Mouse (Mus musculus): ENCODE measurements around the gene Tph1. TPM values are rescaled to one million over a fixed set of nuclear protein-coding genes. Genes with fewer than 3 reads are reported as not detected.
A peak's percentile ranks its signal among the peaks of the same experiment; 100 is the strongest.

Gene Tph1
- 0.28 and 0.32 TPM in 2 replicates for polyA plus RNA-seq (2014; fragmentation: Nextera tagmentation; extraction: Ambion mirVana)

DNA sequence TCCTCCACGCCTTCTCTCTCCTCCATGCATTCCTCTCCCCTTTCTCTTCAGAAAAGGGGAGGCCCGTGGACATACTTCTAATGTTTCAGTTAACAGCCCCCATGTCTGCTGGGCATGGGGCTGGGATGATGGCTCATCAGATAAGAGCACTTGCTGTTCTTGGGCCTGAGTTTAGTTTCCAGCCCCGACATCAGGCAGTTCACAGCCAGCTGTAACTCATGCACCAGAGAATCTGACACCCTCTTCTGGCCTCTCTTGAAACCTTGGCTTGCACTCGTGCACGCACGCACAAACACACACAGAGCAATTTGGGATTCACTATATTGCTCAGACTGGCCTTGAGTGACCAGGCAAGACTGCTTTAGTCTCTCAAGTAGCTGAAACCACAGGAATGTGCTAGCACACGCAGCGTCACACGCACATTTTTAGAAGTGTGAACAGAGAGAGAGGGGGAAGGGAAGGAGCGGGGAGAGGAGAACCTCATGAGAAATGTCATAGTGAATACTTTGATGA is at the start of gene Tph1:
Gene Tph1, minus strand, starts transcription at position 378 of the 513 bp plus-strand sequence.
- Histone ChIP-seq H3K4me1 (ENCODE audit: control insufficient read depth, insufficient read depth, low read length) (no peaks in the 10 kb centered on the region), H3K9me3 (ENCODE audit: control insufficient read depth, low read length) (no peaks in the 10 kb centered on the region), H3K4me3 (replicated peaks; ENCODE audit: low read depth, low read length) (no peak within 1 kb of the TSS), H3K27ac (replicated peaks; ENCODE audit: low read depth, low read length) (no peak within 1 kb of the TSS), H3K27me3 (ENCODE audit: control insufficient read depth, insufficient read depth, low read length) (no peaks in the 10 kb centered on the region), H3K4me2 (ENCODE audit: low read length) (no peak within 1 kb of the TSS), H3K36me3 (ENCODE audit: control insufficient read depth, insufficient read depth, low read length) (no peaks in the 10 kb centered on the region), H3K9ac (replicated peaks; ENCODE audit: low read length) (no peak within 1 kb of the TSS)
- DNase-seq (no peak), ATAC-seq (ENCODE audit: low FRiP score, low TSS enrichment) (no peak)
- 70% methylated on average over 10 of the region's 10 CpGs for WGBS

DNA sequence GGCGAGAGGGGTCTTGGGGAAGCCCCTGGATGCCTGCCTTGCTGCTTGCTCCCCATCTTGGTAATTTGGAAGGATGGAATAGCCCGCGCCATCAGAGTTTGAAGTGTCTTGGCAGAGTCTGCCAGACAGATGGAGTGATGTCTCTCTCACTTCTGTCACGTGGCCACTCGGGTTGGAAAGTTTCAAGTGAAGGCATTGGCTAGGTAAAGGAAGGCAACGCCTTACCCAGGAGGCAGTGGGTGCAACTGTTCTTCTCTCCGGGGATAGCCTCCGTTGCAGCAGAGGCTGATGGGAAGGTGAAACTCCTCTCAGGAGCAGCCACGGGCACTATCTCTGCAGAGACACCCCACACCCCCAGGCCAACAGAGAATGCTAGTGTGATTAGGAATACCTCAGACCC is 48.1 kb upstream of the Tph1 start:
- no peaks in the 10 kb centered on the region for H3K36me3 ChIP-seq (ENCODE audit: control insufficient read depth, insufficient read depth, low read length)
- no peak overlapping the region for H3K4me2 ChIP-seq (ENCODE audit: low read length)
- no peak overlapping the region for H3K9ac ChIP-seq (replicated peaks; ENCODE audit: low read length)
- ATAC-seq (ENCODE audit: low FRiP score, low TSS enrichment) (no peak), DNase-seq (no peak)
- H3K27ac ChIP-seq (replicated peaks; ENCODE audit: low read depth, low read length) = no peak overlapping the region
- no peaks in the 10 kb centered on the region for H3K27me3 ChIP-seq (ENCODE audit: control insufficient read depth, insufficient read depth, low read length)
- 76% methylated on average over 9 of the region's 9 CpGs for WGBS
- H3K4me3 ChIP-seq (replicated peaks; ENCODE audit: low read depth, low read length) = no peak overlapping the region
- no peaks in the 10 kb centered on the region for H3K9me3 ChIP-seq (ENCODE audit: control insufficient read depth, low read length)
- H3K4me1 ChIP-seq (ENCODE audit: control insufficient read depth, insufficient read depth, low read length) = no peaks in the 10 kb centered on the region

DNA sequence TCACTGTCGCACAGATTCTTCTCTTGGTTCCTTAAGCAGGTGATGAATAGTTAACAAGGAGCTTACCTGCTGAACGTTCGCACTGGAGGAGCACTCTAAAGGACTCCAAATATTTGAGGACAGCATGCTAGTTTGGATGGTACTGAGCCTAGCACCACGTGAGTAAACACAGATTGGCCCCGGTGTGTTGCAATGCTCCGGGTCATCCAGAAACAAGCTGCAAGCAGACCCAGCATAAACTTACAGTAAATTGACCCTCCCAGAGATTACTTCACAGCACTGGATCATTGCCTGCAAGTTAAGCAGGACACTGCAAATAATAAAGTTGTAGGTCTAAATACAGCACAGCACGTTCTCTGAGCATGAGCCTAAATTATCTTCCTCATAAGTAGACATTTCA is 47.2 kb upstream of the Tph1 start:
- DNase-seq = no peak
- ATAC-seq (ENCODE audit: low FRiP score, low TSS enrichment) = no peak

DNA sequence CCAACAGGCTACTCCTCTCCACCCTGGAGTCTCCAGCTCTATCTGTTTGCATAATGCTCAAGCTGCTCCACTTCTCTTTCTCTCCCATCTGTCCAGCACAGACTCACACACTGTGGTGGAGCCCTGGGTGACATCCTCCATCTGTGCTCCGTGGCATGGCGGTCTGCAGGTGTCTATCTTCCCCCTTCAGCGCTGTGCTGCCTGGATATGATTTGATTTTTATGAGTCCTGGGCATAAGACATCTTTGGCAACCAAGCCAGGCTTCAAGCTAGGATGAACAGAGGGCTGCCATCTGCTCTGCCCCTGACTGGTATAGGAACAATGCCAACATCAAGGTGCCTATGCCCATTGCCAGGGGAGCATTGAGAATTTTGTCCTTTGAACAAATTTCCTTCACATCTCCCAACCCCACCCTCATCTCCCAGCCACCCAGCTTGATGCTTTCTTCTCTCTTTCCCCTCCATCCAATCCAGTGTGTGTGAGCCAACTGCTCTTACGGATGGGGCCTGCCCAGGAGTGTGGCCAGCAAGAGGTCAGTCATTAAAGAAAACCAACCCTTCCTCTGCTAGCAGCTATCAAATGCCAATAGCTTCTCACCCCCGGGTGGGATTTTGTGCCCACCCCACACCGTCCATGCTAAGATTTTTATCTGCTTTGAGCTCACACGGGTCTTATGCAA is 46.4 kb upstream of the Tph1 start:
- ATAC-seq (ENCODE audit: low FRiP score, low TSS enrichment) = no peak
- no peaks in the 10 kb centered on the region for H3K9me3 ChIP-seq (ENCODE audit: control insufficient read depth, low read length)
- no peak overlapping the region for H3K9ac ChIP-seq (replicated peaks; ENCODE audit: low read length)
- H3K4me1 ChIP-seq (ENCODE audit: control insufficient read depth, insufficient read depth, low read length) = no peaks in the 10 kb centered on the region
- H3K4me3 ChIP-seq (replicated peaks; ENCODE audit: low read depth, low read length) = no peak overlapping the region
- H3K27me3 ChIP-seq (ENCODE audit: control insufficient read depth, insufficient read depth, low read length) = no peaks in the 10 kb centered on the region
- no peak overlapping the region for H3K27ac ChIP-seq (replicated peaks; ENCODE audit: low read depth, low read length)
- H3K36me3 ChIP-seq (ENCODE audit: control insufficient read depth, insufficient read depth, low read length) = no peaks in the 10 kb centered on the region
- DNase-seq = no peak
- WGBS = 79% methylated on average over 7 of the region's 7 CpGs
- no peak overlapping the region for H3K4me2 ChIP-seq (ENCODE audit: low read length)

More for the DNA sequence above, 47.2 kb upstream of the Tph1 start:
- H3K4me3 ChIP-seq (replicated peaks; ENCODE audit: low read depth, low read length) = no peak overlapping the region
- 82% methylated on average over 7 of the region's 7 CpGs for WGBS
- no peaks in the 10 kb centered on the region for H3K36me3 ChIP-seq (ENCODE audit: control insufficient read depth, insufficient read depth, low read length)
- no peak overlapping the region for H3K9ac ChIP-seq (replicated peaks; ENCODE audit: low read length)
- no peaks in the 10 kb centered on the region for H3K9me3 ChIP-seq (ENCODE audit: control insufficient read depth, low read length)
- no peak overlapping the region for H3K27ac ChIP-seq (replicated peaks; ENCODE audit: low read depth, low read length)
- no peak overlapping the region for H3K4me2 ChIP-seq (ENCODE audit: low read length)
- no peaks in the 10 kb centered on the region for H3K4me1 ChIP-seq (ENCODE audit: control insufficient read depth, insufficient read depth, low read length)
- no peaks in the 10 kb centered on the region for H3K27me3 ChIP-seq (ENCODE audit: control insufficient read depth, insufficient read depth, low read length)

DNA sequence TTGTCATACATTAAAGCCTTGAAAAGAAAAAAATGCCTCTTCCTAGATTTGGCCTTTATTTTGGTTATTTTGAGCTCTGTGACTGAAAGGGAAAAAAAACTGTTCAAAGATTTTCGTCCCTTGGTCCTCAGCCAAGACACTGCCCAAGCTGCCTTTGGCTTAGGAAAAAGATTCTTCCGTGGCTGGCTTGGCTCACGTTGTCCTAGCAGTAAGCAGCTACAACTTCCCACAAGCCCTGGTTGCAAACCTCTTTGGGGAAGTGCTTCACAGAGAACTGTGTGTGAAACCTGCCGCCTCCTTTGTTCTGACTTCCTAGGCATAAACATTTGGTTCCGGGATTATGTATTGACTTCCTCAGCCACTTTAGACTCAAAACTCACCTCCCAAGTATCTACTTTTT is 44.6 kb upstream of the Tph1 start:
- Histone ChIP-seq H3K4me1 (ENCODE audit: control insufficient read depth, insufficient read depth, low read length) (no peaks in the 10 kb centered on the region), H3K4me3 (replicated peaks; ENCODE audit: low read depth, low read length) (no peak overlapping the region), H3K36me3 (ENCODE audit: control insufficient read depth, insufficient read depth, low read length) (no peaks in the 10 kb centered on the region), H3K9ac (replicated peaks; ENCODE audit: low read length) (no peak overlapping the region), H3K27me3 (ENCODE audit: control insufficient read depth, insufficient read depth, low read length) (no peaks in the 10 kb centered on the region), H3K9me3 (ENCODE audit: control insufficient read depth, low read length) (no peaks in the 10 kb centered on the region), H3K4me2 (ENCODE audit: low read length) (no peak overlapping the region), H3K27ac (replicated peaks; ENCODE audit: low read depth, low read length) (no peak overlapping the region)
- ATAC-seq (ENCODE audit: low FRiP score, low TSS enrichment) (no peak), DNase-seq (no peak)
- WGBS = 73% methylated on average over 5 of the region's 5 CpGs

DNA sequence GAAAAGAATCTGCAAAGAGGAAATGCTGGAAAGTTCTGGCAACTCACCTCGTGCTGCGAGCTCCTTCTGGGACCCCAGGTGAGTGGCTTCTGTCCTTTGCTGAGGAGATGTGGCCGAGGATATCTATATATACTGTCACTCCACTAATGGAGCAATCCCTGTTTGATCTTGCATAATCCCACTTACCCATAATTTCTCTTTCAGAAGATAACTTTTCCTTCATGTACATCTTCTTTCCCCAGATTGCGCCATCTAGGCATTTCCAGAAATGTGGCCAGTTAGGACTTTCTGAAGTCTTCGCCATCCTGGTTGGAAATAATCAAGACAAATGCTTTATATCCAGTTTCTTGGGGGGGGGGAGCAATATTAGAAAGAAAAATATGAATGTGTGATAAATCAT is 43.3 kb upstream of the Tph1 start, which contains the start of gene Saa3:
Gene Saa3, minus strand, starts transcription at position 101 of the 400 bp plus-strand sequence.
- Histone ChIP-seq H3K4me2 (ENCODE audit: low read length) (no peak within 1 kb of the TSS), H3K36me3 (ENCODE audit: control insufficient read depth, insufficient read depth, low read length) (no peaks in the 10 kb centered on the region), H3K4me1 (ENCODE audit: control insufficient read depth, insufficient read depth, low read length) (no peaks in the 10 kb centered on the region), H3K9me3 (ENCODE audit: control insufficient read depth, low read length) (no peaks in the 10 kb centered on the region), H3K27me3 (ENCODE audit: control insufficient read depth, insufficient read depth, low read length) (no peaks in the 10 kb centered on the region), H3K4me3 (replicated peaks; ENCODE audit: low read depth, low read length) (no peak within 1 kb of the TSS), H3K27ac (replicated peaks; ENCODE audit: low read depth, low read length) (no peak within 1 kb of the TSS), H3K9ac (replicated peaks; ENCODE audit: low read length) (no peak within 1 kb of the TSS)
- 92% methylated on average over 5 of the region's 5 CpGs for WGBS
- ATAC-seq (ENCODE audit: low FRiP score, low TSS enrichment) = no peak
- no peak for DNase-seq

DNA sequence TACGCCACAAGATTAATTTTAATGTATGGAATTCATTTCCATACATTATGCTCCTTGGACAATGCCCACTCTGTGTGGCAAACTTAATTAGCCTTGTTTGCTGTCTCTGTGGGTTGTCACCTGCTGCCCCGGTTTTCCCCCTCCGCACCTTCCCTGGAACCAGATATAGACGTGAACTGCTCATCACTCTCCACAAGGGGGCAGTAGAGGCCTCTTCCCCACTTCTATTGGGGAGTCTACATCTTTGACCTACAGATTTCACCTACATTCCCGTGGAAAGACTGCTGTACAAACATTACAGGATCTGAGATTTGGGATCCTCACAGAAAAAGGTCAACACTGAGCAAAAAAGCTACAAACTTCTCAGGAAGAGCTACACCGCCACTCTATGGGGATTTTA is 42.2 kb upstream of the Tph1 start:
- ATAC-seq (ENCODE audit: low FRiP score, low TSS enrichment) (no peak), DNase-seq (peak; percentile 70)
- Histone ChIP-seq H3K4me1 (ENCODE audit: control insufficient read depth, insufficient read depth, low read length) (peaks cover 3% of the 10 kb centered on the region), H3K36me3 (ENCODE audit: control insufficient read depth, insufficient read depth, low read length) (no peaks in the 10 kb centered on the region), H3K9me3 (ENCODE audit: control insufficient read depth, low read length) (no peaks in the 10 kb centered on the region), H3K4me3 (replicated peaks; ENCODE audit: low read depth, low read length) (no peak overlapping the region), H3K9ac (replicated peaks; ENCODE audit: low read length) (no peak overlapping the region), H3K4me2 (ENCODE audit: low read length) (no peak overlapping the region), H3K27ac (replicated peaks; ENCODE audit: low read depth, low read length) (no peak overlapping the region), H3K27me3 (ENCODE audit: control insufficient read depth, insufficient read depth, low read length) (no peaks in the 10 kb centered on the region)
- 29% methylated on average over 6 of the region's 6 CpGs for WGBS

DNA sequence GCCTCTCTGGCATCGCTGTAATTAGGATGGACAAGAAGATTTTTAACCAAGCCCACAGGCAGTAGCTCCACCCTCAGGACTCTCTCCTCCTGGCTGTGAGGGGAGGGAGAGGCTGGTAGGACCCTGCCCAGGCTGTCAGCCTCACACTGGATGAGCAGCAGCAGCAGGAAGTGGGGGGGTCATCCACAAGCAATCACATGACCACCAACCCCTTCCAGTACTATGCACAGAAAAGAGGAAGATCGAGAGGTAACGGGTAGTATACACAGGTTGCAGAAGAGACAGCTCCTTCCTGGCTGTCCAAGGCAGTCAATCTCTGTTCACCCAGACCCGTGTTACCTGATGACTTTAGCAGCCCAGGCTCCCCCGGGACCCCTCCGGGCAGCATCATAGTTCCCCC is 39.9 kb upstream of the Tph1 start:
- no peak overlapping the region for H3K4me3 ChIP-seq (replicated peaks; ENCODE audit: low read depth, low read length)
- no peak overlapping the region for H3K9ac ChIP-seq (replicated peaks; ENCODE audit: low read length)
- peaks cover 6% of the 10 kb centered on the region for H3K4me1 ChIP-seq (ENCODE audit: control insufficient read depth, insufficient read depth, low read length)
- ATAC-seq (ENCODE audit: low FRiP score, low TSS enrichment) (no peak), DNase-seq (no peak)
- no peaks in the 10 kb centered on the region for H3K9me3 ChIP-seq (ENCODE audit: control insufficient read depth, low read length)
- no peak overlapping the region for H3K27ac ChIP-seq (replicated peaks; ENCODE audit: low read depth, low read length)
- H3K27me3 ChIP-seq (ENCODE audit: control insufficient read depth, insufficient read depth, low read length) = no peaks in the 10 kb centered on the region
- 79% methylated on average over 6 of the region's 6 CpGs for WGBS
- 0 out of 2 replicates have a peak, but pooled peaks cover 7% of the 10 kb centered on the region for H3K36me3 ChIP-seq (ENCODE audit: control insufficient read depth, insufficient read depth, low read length)
- no peak overlapping the region for H3K4me2 ChIP-seq (ENCODE audit: low read length)

DNA sequence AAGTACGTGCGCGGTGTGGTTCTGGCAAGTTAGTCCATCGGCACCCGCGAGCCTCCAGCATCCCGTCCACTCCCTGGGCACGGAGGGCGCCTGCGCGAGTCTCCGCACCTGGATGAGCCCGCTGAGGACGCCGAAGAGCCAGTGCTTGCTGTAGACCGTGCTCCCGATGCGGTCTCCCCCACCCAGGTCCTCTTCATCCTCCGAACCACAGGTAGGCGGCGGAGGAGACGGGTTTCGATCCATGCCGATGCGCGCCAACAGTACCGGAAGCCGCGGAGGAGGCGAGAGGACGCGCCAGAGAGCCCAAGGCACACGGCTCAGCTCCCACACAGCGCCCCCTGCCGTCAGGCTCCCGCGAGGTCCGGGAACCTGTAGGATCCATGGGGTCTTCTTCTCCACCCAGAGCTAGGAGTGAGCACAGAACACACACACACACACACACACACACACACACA is 38.1 kb upstream of the Tph1 start, which contains the start of gene Saal1:
Gene Saal1, minus strand, starts transcription at position 291 of the 455 bp plus-strand sequence.
- no peaks in the 10 kb centered on the region for H3K9me3 ChIP-seq (ENCODE audit: control insufficient read depth, low read length)
- DNase-seq (peak; percentile 97), ATAC-seq (ENCODE audit: low FRiP score, low TSS enrichment) (peak; percentile 94)
- H3K27me3 ChIP-seq (ENCODE audit: control insufficient read depth, insufficient read depth, low read length) = no peaks in the 10 kb centered on the region
- peaks cover 6% of the 10 kb centered on the region for H3K4me1 ChIP-seq (ENCODE audit: control insufficient read depth, insufficient read depth, low read length)
- H3K4me3 ChIP-seq (replicated peaks; ENCODE audit: low read depth, low read length) = peak within 1 kb of the TSS; percentile 75
- H3K4me2 ChIP-seq (ENCODE audit: low read length) = peak within 1 kb of the TSS; percentile 62
- peak within 1 kb of the TSS; percentile 84 for H3K9ac ChIP-seq (replicated peaks; ENCODE audit: low read length)
- 0% methylated on average over 38 of the region's 38 CpGs for WGBS
- peaks cover 24% of the 10 kb centered on the region for H3K36me3 ChIP-seq (ENCODE audit: control insufficient read depth, insufficient read depth, low read length)
- peak within 1 kb of the TSS; percentile 83 for H3K27ac ChIP-seq (replicated peaks; ENCODE audit: low read depth, low read length)
